ENCODE assay signal across 9 mouse cellular contexts in genomic region chr9:60756258-60756657, GRCm38 (mm10). TPM values are rescaled to one million over a fixed set of nuclear protein-coding genes. Genes with fewer than 3 reads are reported as not detected.
DNase-seq lines count a peak whose midpoint lies in the region; ATAC-seq lines count a peak whose summit lies in the region.
"Had no signal": no experiment of that assay in that cellular context is flagged by ENCODE, and none has a peak within 500 bp of the region (broad histone marks: within the 10 kb centered on the region; RNA-seq: fewer than 3 reads in every experiment).

No protein-coding gene starts in this region.

- no peak overlapping the region for H3K27ac ChIP-seq in liver, embryonic 11.5 days (ENCODE audit: low read depth, low read length)
- H3K27ac ChIP-seq: neural tube, embryonic 12.5 days had no signal

- DNase-seq in liver, result peak; percentile 58
- DNase-seq in liver, embryonic 11.5 days (ENCODE audit: low spot score), result no peak
- peak; percentile 67 to 76 for DNase-seq in adrenal gland, adult 18-20 months (ENCODE audit: low spot score in 2 of 2)
- peak; percentile 48 for DNase-seq in embryo, embryonic 11.5 days (ENCODE audit: low read depth, low spot score)
- peak; percentile 86 for DNase-seq in heart, postnatal 4 days
- DNase-seq in left cerebral cortex, postnatal 36 days (ENCODE audit: low spot score in 2 of 2), result peak; percentile 35 to 41
- DNase-seq in retina, embryonic 14.5 days (ENCODE audit: low spot score), result peak; percentile 88

- H3K9me3 ChIP-seq in liver, embryonic 11.5 days (ENCODE audit: control insufficient read depth, low read length), result no peaks in the 10 kb centered on the region; the same call in 1 of the 2 replicates
- H3K9me3 ChIP-seq: neural tube, embryonic 12.5 days had no signal

- no peak for ATAC-seq in liver, embryonic 11.5 days (replicated peaks; ENCODE audit: low FRiP score)
- ATAC-seq in erythroblast, adult 5-6 weeks (replicated peaks; ENCODE audit: low FRiP score, poor library complexity, severe bottlenecking), result no peak

- H3K36me3 ChIP-seq in liver, embryonic 11.5 days (ENCODE audit: control insufficient read depth, insufficient read depth, low read length), result no peaks in the 10 kb centered on the region
- H3K36me3 ChIP-seq: neural tube, embryonic 12.5 days had no signal

- H3K27me3 ChIP-seq in liver, embryonic 11.5 days (replicated peaks; ENCODE audit: control insufficient read depth, insufficient read depth, low read length), result no peaks in the 10 kb centered on the region
- H3K27me3 ChIP-seq: neural tube, embryonic 12.5 days had no signal

- H3K4me2 ChIP-seq in liver, embryonic 11.5 days, result no peak overlapping the region
- H3K4me2 ChIP-seq: neural tube, embryonic 12.5 days had no signal

- intact Hi-C loops in left cerebral cortex, postnatal 36 days (cut with DNase I), result loop anchor here (1.0 to 2.0 kb wide), 2 partner anchors 103 to 1147 kb away; no protein-coding TSS in a partner anchor

- no peak overlapping the region for H3K4me3 ChIP-seq in liver, embryonic 11.5 days (ENCODE audit: low read depth, low read length)
- H3K4me3 ChIP-seq: neural tube, embryonic 12.5 days had no signal

- 0 out of 2 replicates have a peak, but pooled peaks cover 3% of the 10 kb centered on the region for H3K4me1 ChIP-seq in liver, embryonic 11.5 days (replicated peaks; ENCODE audit: control insufficient read depth, insufficient read depth, low read length)

- H3K9ac ChIP-seq in liver, embryonic 11.5 days (ENCODE audit: low read depth, low read length), result no peak overlapping the region
- H3K9ac ChIP-seq: neural tube, embryonic 12.5 days had no signal

- WGBS in liver, embryonic 11.5 days, result 39% methylated on average over 6 of the region's 6 CpGs

RNA-seq across cellular contexts. Expression of gene Uaca, which starts 38.1 kb away (rescaled TPM):
- polyA plus RNA-seq in liver, embryonic 11.5 days (2014; fragmentation: Nextera tagmentation; extraction: Ambion mirVana), result 10.0 and 10.3 TPM in 2 replicates
- total RNA-seq in adrenal gland, adult 18-20 months (2021), result 10 to 100 TPM; 29.2 to 32.0 TPM
- 10 to 100 TPM; 47.4 to 49.2 TPM for total RNA-seq in heart, postnatal 4 days (2021)
- 1 to 10 TPM; 7.8 to 9.9 TPM for total RNA-seq in left cerebral cortex, postnatal 36 days (2021)
- not detected in 2 replicates for total RNA-seq in erythroblast, adult 5-6 weeks (2015; ENCODE audit: low replicate concordance)
- total RNA-seq in erythroblast, adult 5-6 weeks (2017; ENCODE audit: low replicate concordance), result not detected in 2 replicates

RNA-seq across cellular contexts. Expression of gene Larp6, which starts 43.5 kb away (rescaled TPM):
- polyA plus RNA-seq in liver, embryonic 11.5 days (2014; fragmentation: Nextera tagmentation; extraction: Ambion mirVana), result 0.31 and 0.38 TPM in 2 replicates
- total RNA-seq in adrenal gland, adult 18-20 months (2021), result 1 to 10 TPM; 2.5 to 3.5 TPM
- 1 to 10 TPM in 1 of 2 experiments, under 1 TPM in 1; 0.95 to 1.3 TPM for total RNA-seq in heart, postnatal 4 days (2021)
- total RNA-seq in left cerebral cortex, postnatal 36 days (2021), result 10 to 100 TPM; 39.2 to 41.5 TPM
- not detected in 2 replicates for total RNA-seq in erythroblast, adult 5-6 weeks (2015; ENCODE audit: low replicate concordance)
- not detected in 2 replicates for total RNA-seq in erythroblast, adult 5-6 weeks (2017; ENCODE audit: low replicate concordance)

Comparison
In these comparisons a context has a peak if more than half of its experiments do, and no peak if none do; other contexts are left out.
1. RNA of gene Uaca, which starts 38.1 kb away (total RNA-seq): 47.4 to 49.2 TPM in heart, postnatal 4 days, 29.2 to 32.0 TPM in adrenal gland, adult 18-20 months and 7.8 to 9.9 TPM in left cerebral cortex, postnatal 36 days; not detected in erythroblast, adult 5-6 weeks; every median in the first group is over 4 times any median in the second.
2. RNA of gene Larp6, which starts 43.5 kb away (total RNA-seq): 39.2 to 41.5 TPM in left cerebral cortex, postnatal 36 days; 2.5 to 3.5 TPM in adrenal gland, adult 18-20 months, 0.95 to 1.3 TPM in heart, postnatal 4 days and not detected in erythroblast, adult 5-6 weeks; every median in the first group is over 4 times any median in the second.